Mouse (Mus musculus) c-Kit-positive CD71-positive TER-119-positive erythroid progenitor cells, embryonic 14.5 days (primary cell): ENCODE data around the gene Pja2.

Experiments
- DNase-seq: peaks from one replicate; pipeline ENCODE4 v3.0.0-alpha.2; 2013; ENCODE audit warnings: low spot score

Pja2 gene

DNA sequence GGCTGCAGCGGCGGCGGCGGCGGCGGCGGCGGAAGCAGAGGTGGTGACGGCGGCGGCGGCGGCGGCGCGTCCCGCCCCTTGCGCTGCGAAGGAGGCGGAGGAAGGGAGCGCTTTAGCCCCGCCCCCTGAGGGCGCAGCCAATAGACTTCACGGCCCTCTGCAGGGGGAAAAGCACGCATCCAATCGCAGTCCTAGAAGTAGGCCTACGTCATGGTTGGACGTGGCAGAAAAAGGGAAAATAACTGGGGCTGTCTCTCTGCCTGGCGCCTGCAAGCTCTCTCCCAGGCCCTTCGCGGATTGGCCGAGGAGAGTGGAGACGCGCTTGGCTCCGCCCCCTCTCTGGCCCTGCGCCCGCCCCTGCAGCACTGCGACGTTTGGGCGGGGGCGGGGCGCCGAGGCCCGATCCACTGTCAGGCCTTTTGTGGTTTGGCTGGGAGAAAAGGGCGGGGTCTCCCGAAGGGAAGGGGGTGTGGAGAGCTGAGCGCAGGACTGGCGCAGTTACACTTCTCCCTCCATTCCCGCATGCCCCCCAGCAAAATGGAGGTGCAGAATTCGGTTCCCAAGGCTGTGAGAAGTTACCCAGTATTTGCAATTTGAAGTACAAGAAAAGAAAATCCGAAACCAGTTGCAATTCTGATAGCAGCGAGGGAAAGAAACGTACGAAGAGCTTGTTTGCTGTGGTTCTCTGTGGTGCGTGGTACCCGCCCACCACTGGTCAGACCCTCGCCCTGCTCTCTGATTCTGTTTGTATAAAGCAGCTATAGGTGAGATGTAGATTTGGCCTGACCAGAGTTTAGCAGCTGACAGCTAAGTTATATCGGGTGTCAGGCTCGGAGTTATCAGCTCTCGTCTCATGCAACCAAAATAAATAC, at the start of gene Pja2:
TSS of gene Pja2 (minus strand) at position 19 of the 872 bp plus-strand sequence.
- peak; percentile 97 for DNase-seq

DNA sequence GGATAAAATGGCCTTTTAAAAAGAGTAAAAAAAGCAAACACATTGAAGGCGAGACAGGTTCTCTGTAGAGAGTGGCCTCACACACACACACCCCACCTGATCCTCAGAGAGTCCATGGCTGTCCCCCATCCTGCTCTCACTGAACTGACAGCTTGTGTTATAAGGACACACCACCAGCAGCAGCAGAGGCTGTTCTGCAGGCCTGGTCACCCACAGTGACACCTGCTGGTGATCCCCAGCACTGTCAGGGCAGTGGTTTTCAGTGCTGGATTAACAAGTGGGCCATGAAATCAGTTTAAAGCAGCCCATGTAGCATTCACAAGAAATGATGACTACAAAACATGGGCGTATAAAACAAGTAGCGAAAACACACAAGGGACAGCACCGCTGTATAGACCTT, 43.6 kb upstream of the Pja2 start:
- DNase-seq, result peak; percentile 22

DNA sequence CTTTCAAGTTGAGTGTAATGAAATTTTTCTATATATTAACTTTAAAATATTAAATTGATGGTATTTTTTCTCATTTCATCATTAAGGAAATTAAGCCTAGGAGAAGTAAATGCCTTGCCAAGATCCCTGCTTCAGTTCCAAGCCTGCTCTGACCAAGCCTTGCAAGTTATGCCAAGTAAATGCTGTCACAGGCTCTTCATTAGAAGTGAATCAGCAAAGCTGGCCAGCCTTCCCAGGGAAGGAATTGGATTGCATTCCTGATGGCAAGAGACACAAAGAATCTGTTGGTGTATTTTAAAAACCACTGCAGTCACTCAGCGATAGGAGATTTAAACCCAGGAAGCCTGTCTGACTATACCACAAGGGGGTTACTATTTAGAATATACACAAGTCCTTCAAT, 32.0 kb upstream of the Pja2 start:
- DNase-seq, result no peak

DNA sequence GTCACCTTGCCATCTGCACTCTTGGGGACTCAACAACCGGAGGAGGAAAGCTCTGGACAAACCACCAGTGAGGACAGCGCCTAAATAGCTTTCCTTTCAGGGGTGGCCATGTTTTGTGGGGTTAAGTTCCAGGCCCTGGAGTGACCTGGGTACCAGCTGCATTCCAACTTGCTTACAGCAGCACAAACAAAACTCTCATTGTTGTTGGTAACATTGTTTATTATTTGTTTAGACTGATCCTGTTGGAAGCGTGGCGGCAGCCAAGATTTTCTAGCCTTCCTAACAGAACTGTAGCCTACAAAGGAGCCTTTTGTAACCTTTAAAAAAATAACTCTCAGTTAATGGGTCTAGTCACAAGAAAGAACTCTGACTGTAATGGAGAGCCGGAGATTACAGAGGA, 30.9 kb upstream of the Pja2 start:
- no peak for DNase-seq

DNA sequence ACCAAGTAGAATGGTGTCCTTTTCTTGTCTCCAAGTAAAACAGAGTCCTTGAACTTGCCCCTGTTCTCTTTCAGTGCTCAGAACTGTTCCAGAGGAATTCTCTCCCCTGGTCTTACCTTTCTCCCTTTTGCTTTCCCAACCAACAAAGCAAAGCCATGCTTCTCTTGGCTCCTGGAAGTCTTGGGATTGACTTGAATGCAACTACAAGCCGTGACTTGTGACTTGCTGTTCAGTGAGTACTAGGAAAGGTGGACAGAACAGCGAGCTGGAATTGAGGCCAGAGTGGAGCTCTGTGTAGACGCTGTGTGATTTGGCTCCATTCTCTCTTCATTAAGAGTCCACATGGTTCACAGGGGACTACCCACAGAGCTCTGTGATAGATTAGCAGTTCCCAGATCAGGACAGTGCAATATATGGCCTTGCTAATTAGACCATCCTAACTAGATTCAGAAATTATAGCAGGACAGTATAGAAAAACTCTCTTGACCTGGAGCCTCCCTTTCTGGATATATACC, 30.3 kb upstream of the Pja2 start:
- DNase-seq, result no peak

DNA sequence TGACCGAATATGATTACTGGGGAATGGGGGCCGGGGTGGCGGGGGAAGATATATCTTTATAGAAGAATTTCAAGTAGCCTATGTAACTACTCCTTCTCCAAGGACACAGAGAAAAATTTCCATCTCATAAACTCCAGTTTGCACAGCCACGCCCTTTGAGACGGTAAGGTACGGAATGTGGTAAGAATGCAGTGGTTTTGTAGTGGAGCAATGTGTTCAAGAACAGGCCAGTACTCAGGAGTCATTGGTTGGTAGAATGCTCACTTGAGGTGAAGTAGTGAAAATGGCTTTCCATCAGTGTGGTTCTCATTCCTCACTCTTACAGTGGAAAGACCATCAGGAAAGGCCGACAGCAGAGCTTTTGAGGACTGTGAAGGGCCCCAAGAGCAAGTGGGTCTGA, 22.2 kb upstream of the Pja2 start:
- DNase-seq, result no peak

DNA sequence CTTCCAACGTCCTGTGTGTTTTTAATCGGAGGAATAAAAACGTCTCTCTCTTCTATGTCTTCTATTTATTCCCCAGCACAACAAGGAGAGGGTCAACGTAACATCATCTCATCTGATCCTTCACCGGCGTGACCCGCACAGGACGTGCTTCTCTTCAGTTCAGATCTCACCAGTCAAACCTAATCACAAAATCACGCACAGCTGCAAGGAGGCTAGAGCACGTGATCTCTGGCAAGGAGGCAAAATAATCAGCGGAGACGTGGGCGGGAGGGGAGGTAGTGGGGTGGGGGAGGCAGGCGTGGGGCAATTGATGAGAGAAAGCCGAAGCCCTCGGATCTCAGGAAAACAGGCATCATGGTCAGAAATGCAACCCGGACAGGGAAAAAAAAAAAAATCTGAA, 14.4 kb upstream of the Pja2 start:
- no peak for DNase-seq

DNA sequence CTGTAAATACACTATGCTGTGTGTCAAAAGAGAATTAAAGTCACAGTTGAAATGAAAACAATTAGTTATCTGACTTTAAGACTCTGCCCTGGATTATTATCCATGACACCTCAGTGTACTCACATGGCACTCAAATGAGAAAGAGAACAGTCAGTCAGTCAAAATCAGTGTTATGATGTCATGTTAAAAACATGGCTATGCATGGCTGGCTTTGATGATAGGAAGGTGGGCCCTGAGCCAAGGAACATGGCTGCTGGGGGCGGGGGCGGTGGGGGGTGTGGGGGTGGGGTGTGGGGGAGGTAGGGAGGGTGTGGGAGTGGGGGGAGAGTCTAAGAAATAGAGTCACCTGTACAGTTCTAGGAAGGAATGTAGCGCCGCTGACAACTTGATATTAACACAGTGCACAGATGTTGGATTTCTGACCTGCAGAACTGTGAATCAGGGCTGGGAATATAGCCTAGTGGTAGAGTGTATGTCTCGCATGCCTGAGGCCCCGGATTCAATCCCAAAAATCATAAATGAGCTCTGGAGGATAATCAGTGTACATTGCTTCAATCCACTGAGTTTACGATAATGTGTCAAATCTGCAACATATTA, 13.0 kb upstream of the Pja2 start:
- no peak for DNase-seq

DNA sequence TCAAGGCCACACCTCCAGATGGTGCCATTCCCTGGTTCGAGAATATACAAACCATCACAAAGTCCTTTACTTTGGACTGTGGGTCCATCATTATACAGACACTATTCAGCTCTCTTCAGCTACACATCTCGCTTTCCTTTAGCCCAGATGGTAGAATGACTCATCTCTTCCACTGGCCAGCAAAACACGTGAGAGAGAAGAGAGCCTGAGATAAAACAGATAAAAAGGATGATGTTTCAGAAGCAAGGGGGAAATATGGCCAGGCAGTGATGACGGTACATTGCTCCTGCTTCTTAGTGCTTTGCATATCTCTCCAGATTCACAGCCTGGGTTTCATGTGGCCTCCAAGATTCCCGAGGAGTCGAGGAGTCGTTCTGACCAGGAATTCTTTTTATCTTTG, 10.0 kb upstream of the Pja2 start:
- DNase-seq, result no peak

DNA sequence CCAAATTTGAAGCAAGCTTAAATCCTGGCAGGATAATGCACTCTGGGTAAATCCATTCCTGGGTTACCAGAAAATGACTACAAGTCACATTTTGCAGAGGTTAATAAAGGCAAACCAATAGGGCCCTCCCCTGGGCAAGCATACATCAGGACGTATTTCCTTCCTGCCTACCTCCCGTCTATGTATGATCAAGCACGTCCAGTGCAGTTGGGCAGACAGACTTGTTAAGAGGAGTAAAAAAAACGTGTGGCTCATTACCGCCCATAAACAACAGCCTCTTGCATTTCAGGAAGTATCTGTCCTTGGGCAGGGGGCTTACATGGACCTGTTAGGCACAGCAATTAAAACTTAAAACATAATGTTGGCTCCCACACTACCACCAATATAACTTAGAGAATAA, 8.0 kb upstream of the Pja2 start:
- no peak for DNase-seq

DNA sequence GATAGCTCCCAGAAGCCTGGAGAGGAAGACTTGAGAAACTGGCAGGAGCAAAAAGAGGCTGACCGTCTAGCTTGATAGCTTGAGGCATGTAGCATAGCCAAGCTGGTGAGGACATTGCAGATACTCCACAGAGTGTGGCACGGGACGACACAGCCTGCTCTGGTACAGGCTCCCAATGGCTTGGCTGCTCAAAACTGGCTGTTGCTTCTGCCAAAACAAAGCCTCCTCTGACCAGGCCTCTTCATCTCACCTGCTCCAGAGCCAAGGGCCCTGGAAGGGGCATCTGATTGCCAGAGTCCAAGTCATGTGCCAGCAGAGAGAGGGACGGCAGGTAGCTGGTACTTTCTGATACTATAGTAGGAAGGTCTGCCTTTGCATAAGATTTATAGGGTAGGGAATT, 5.5 kb upstream of the Pja2 start:
- DNase-seq, result no peak

DNA sequence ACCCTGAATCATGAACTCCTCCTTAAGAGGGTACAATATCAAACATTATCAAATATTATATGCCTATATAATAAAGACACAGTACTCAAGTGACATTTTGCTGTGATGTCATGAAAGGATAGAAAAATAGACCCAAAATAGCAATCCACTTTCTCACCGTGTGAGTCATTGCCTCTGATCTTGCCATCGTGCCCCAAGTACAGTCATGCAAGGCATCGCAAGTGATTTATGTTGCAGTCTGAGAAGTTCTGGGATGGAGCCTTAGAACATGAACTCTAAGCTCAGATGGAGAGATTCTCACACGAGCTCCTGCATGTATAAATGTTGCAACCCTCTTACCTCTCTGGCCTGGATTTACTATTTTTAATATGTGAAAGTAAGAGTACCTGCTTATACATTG, 2.2 kb upstream of the Pja2 start:
- DNase-seq, result no peak

DNA sequence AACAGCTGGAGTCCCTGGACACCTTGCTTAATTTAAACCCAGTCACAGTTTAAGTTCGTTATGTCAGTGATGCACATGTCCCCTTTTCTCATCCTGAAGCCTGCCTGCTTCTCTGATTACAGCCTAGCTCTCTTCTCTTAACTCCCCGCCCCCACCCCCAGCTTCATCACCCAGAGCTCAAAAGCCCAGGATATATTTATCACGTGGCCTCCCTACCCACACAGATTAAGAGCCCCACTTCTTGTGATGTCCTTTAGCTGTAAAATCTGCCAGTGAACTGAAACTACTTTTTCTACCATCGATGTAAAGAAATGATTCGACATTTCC, 1.0 kb upstream of the Pja2 start:
- peak; percentile 23 for DNase-seq

DNA sequence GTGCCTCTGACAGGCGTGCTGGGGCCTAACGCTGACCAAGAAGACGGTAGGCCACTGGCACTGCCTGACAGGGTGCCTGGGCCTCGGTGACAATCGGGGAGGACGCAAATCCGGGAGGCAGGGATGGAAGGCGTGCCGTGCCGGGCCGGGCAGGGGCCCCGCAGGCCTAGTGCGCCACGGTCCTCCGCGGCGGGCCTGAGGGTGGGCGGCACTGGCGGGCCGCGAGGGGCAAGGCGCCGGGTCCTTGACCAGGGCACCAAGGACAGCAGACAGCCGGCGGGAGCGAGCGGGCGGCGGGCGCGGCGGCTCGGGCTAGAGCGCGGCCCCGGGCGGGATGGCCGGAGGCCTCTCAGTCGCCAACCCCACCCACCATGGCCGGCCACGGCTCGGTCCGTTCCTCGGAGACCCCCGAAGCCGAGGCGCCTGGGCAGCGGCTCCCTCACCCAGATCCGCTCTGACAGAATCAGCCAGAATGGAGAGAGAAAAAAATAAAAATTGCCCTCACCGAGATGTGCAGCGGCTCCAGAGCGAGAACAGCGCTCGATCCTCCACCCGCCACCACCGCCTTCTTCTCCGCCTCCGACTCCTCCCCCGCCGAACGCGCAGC, 322 bp downstream of the Pja2 start:
- DNase-seq, result peak; percentile 21

DNA sequence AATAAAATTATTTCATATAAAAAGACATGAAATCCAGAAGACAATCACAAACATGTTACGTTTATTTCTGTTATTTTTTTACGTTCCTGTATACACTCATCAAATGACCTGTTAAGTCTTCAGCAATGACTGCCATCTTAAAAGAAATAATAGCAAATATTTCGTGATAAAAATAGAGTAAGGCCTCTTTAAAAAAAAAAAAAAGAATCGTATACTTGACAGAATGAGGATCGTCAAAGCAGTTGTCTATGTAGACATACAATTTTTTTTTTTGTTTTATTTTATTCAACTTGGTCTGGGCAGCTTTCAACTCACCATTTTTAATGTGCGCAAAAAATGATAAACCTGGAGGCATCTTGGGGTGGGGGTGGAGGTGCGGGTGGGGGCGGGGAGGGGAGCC, 831 bp downstream of the Pja2 start:
- DNase-seq, result no peak

DNA sequence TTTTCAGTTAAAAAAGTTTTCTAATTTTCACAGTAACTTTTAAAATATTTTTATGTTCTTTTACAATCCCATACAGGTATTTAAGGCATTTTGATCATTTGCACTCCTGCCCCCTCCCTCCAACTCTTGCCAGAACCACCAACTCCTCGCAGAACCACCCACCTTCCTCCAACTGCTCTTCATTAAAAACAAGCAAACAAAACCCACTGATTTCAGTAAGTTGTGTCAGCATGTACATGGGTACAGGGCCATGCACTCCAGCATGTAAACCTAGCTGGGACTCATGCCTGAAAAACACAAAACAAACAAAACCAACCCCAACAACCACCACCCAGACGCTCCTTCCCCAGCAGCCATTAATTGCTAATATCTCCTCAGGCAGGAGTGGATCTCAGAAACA, 7.2 kb downstream of the Pja2 start:
- no peak for DNase-seq

DNA sequence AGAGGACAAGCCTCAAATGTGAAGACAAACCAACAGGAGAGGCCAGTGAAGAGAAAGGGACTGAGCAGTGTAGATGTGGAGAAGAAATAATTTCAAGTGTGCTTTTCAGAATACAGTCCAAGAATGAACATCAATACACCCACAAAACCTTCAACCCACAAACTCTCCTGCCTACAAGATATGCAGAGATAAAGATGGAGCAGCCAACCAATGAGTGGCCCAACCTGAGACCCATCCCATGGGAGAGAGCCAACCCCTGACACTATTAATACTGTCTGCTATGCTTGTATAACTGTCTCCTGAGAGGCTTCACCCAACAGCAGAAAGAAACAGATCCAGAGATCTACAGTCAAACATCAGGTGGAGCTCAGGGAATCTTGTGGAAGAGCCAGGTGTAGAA, 16.3 kb downstream of the Pja2 start:
- no peak for DNase-seq

DNA sequence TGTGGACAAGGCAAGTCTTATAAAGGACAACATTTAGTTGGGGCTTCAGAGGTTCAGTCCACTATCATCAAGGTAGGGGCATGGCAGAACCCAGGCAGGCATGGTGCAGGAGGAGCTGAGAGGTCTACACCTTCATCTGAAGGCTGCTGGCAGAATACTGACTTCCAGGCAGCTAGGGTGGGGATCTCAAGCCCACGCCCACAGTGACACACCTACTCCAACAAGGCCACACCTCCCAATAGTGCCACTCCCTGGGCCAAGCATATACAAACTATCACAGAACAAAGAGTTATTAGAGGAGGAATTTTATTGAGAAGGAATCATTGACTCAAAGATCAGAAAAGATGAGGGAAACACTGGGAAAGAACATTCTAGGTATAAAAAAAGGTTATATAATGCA, 17.2 kb downstream of the Pja2 start:
- peak; percentile 21 for DNase-seq

DNA sequence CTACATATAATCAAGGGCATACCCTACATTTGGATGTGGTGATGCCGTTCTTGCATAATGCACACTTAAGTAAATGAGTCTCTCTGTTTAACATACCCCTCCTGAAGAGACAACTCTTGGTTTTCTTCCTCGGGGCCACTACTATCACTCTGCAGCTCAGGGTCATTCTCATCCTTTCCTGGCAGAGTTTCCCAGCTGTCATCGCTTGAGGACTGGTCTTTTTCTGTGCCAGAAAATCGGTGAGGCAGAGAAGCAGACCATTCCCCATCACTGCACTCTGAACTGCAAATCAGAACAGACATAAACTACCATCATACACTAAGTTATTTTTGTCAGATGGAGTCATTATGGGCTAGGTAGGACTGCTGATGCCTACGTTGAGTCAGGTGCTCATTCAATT, 34.1 kb downstream of the Pja2 start:
- DNase-seq, result no peak

DNA sequence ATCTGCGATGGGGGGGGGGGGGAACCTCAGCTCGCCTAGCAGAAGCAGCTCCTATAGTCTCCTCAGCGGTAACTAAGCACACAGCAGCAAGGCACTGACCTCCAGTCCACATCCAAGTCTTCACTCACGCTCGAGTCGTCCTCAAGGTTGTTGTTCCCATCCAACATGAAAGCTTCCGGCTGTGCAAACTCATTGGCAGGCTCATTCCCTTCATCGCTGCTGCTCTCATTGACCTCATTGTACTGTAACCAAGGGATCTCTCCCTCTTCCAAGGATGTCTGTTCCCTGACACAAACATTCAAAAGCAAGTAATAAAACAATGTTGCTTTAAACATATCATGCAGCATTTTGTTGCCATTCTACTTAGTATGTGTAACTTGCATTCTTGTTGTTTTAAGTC, 39.0 kb downstream of the Pja2 start:
- DNase-seq, result no peak

DNA sequence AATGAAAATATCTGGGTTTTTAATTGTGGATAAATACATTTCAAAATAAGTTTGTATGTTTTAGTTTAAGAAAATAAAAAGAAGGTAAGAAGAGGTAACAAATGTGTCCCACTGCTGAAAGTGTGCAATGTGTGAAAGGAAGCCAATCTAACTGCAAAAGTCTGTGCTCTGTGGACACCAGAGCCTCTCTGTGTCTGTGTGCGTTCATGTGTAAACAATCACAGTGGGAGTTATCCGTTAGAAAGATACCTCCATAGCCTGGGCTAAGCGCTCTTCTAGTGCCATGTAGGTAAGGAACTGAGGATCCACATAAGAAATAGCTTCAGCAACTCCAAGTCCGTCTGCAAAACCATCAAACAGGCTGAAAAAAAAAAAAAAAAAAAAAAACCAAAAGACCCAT, 42.0 kb downstream of the Pja2 start:
- no peak for DNase-seq

DNA sequence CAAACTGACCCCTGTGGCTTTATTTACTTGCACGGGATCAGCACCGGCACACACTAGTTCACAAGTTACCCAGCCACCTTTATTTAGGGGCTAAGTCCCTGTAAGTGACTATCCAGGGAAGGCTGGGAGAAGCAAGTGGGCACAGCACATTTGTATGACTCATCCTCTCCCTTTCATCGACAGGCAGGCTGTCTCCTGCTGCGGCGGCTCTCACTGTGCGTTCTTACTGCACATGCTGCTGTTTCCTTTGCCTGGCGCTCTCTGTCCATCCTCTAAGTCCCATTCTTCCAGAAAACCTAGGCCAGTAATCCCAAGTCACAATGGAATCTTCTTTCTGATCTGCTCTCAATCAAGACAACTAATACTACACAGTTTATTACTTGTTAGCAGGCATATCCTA, 43.7 kb downstream of the Pja2 start:
- DNase-seq, result no peak

DNA sequence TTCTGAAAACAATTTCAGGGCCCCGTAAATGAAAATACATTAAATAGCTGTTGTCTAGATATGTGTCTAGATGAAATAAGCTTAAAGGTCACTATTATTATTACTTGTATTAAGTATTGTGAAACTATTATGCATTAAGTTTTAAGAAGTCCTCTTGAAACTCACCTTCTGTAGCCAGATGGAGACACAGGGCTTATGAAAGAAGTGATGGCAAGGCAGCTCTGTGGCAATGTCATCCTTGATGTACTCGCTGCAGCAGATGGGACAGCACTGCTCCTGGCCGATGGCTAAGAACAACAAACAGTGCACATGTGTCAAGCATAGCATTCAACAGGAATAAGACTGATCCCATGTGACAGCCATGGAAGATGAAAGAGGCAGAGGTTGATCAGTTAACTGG, 44.9 kb downstream of the Pja2 start:
- no peak for DNase-seq
